Comparison of ENCODE assay signal across 9 mouse cellular contexts in genomic region chr7:74381881-74382281, GRCm38 (mm10).
A peak's percentile ranks its signal among the peaks of the same experiment; 100 is the strongest.
DNase-seq lines count a peak whose midpoint lies in the region; ATAC-seq lines count a peak whose summit lies in the region.
"Had no signal": no experiment of that assay in that cellular context is flagged by ENCODE, and none has a peak within 500 bp of the region (broad histone marks: within the 10 kb centered on the region; RNA-seq: fewer than 3 reads in every experiment).

No protein-coding gene starts in this region.

- peak; percentile 49 for DNase-seq in 3134 (ENCODE audit: extremely low read depth, insufficient read length, low spot score)
- DNase-seq in Muller cell, postnatal 12 days (ENCODE audit: inconsistent ontology term): peak; percentile 22
- peak; percentile 82 for DNase-seq in gastrocnemius, adult 18-20 months (ENCODE audit: low spot score)
- no peak for DNase-seq in right cerebral cortex, adult 2 months (ENCODE audit: low spot score in 2 of 2)
- no peak for DNase-seq in urinary bladder, adult 2 months (ENCODE audit: low spot score)
- DNase-seq in thymus, postnatal 0 days (ENCODE audit: low spot score): no peak
- DNase-seq: retina, postnatal 1 day had no signal

- no peaks in the 10 kb centered on the region for H3K9me3 ChIP-seq in heart, embryonic 16.5 days (replicated peaks; ENCODE audit: control insufficient read depth, low read length)

- H3K4me1 ChIP-seq in heart, embryonic 16.5 days (ENCODE audit: control insufficient read depth, insufficient read depth, low read length): peaks cover 28% of the 10 kb centered on the region

- 0 out of 2 replicates have a peak overlapping the region, but pooled peaks have one; percentile 6 for H3K9ac ChIP-seq in heart, embryonic 16.5 days (ENCODE audit: low read length)

- H3K4me3 ChIP-seq in heart, embryonic 16.5 days (ENCODE audit: low read length): no peak overlapping the region

- WGBS in heart, embryonic 16.5 days: 39% methylated on average over 2 of the region's 2 CpGs

- ATAC-seq in heart, embryonic 16.5 days (replicated peaks; ENCODE audit: extremely low read depth, insufficient read depth, low FRiP score): peak; percentile 50; the same call in 1 of the 2 replicates
- ATAC-seq in inflammation-experienced regulatory T-cells, adult 6 months: no peak

- H3K27me3 ChIP-seq in heart, embryonic 16.5 days (ENCODE audit: control insufficient read depth, insufficient read depth, low read length): no peaks in the 10 kb centered on the region

- H3K27ac ChIP-seq in heart, embryonic 16.5 days (ENCODE audit: low read length): peak overlapping the region; percentile 83

- H3K4me2 ChIP-seq in heart, embryonic 16.5 days (ENCODE audit: low read depth, low read length): peak overlapping the region; percentile 24

- H3K36me3 ChIP-seq in heart, embryonic 16.5 days (ENCODE audit: control insufficient read depth, insufficient read depth): no peaks in the 10 kb centered on the region

Comparison
In these comparisons a context has a peak if more than half of its experiments do, and no peak if none do; other contexts are left out.
1. DNase-seq: peak in 3134 (single experiment), Muller cell, postnatal 12 days (single experiment) and gastrocnemius, adult 18-20 months (single experiment); none in right cerebral cortex, adult 2 months (0 of 2), urinary bladder, adult 2 months (single experiment) and thymus, postnatal 0 days (single experiment).